Mouse (Mus musculus) heart, embryonic 16.5 days (tissue): ENCODE results near the gene Mfsd1. TPM values are rescaled to one million over a fixed set of nuclear protein-coding genes. Genes with fewer than 3 reads are reported as not detected.

Source experiments
- polyA plus RNA-seq: library from polyadenylated mRNA; unstranded; fragments of >200 nt; fragmentation: Nextera tagmentation; extraction: Ambion mirVana; gene quantifications from 2 replicates; pipeline ENCODE4 v1.2.1, GENCODE M21; 2015

Gene Mfsd1
- polyA plus RNA-seq, 1 experiment from 2014 or later = 37.3 TPM

Other genes with a start within 250 kb of the Mfsd1 start
- 329 and 362 TPM in 2 replicates for gene Mlf1, start 208.6 kb upstream of the Mfsd1 start, polyA plus RNA-seq
- gene Gm17402, start 207.6 kb upstream of the Mfsd1 start, polyA plus RNA-seq = not detected in 2 replicates
- gene Gfm1, start 152.6 kb upstream of the Mfsd1 start, polyA plus RNA-seq = 113 and 115 TPM in 2 replicates
- gene Lxn, start 118.8 kb upstream of the Mfsd1 start, polyA plus RNA-seq = 72.3 and 74.4 TPM in 2 replicates
- gene Rarres1, start 67.2 kb upstream of the Mfsd1 start, polyA plus RNA-seq = 2.0 and 2.5 TPM in 2 replicates